Comparison of ENCODE assay signal across 8 mouse cellular contexts in genomic region chr11:75013764-75014695, GRCm38 (mm10).
DNase-seq lines count a peak whose midpoint lies in the region; ATAC-seq and TF ChIP-seq lines count a peak whose summit lies in the region.

No protein-coding gene starts in this region.

- ATAC-seq in kidney, embryonic 14.5 days (ENCODE audit: low FRiP score, low TSS enrichment): no peak
- ATAC-seq in heart, embryonic 11.5 days (replicated peaks; ENCODE audit: insufficient number of reproducible peaks, low FRiP score, low TSS enrichment): no peak
- no peak for ATAC-seq in midbrain, embryonic 15.5 days (replicated peaks)

- DNase-seq in kidney, postnatal 25 days: no peak
- peak; percentile 31 for DNase-seq in brain, embryonic 14.5 days (ENCODE audit: low read depth)
- DNase-seq in right cerebral cortex, adult 2 months (ENCODE audit: low spot score in 2 of 2): no peak
- DNase-seq in adrenal gland, postnatal 4 days (ENCODE audit: low spot score in 2 of 2): no peak
- no peak for DNase-seq in adrenal gland, postnatal 25 days

- 83% methylated on average over 12 of the region's 12 CpGs for WGBS in kidney, embryonic 14.5 days
- WGBS in heart, embryonic 11.5 days (ENCODE audit: insufficient replicate concordance): 79% methylated on average over 12 of the region's 12 CpGs
- 78% methylated on average over 12 of the region's 12 CpGs for WGBS in midbrain, embryonic 15.5 days

- no peak for TF ChIP-seq POLR2A in brain, embryonic 14.5 days (IDR thresholded peaks at IDR 0.05; ENCODE audit: borderline replicate concordance, extremely low read depth, insufficient read depth, insufficient read length, poor library complexity, severe bottlenecking)

- no peaks in the 10 kb centered on the region for H3K36me3 ChIP-seq in kidney, embryonic 14.5 days (ENCODE audit: control insufficient read depth, insufficient read depth, low read length)
- no peaks in the 10 kb centered on the region for H3K36me3 ChIP-seq in heart, embryonic 11.5 days (ENCODE audit: control insufficient read depth, insufficient read depth, low read length)
- H3K36me3 ChIP-seq in midbrain, embryonic 15.5 days (replicated peaks): no peaks in the 10 kb centered on the region

- H3K27me3 ChIP-seq in kidney, embryonic 14.5 days (ENCODE audit: control insufficient read depth, insufficient read depth, low read length): no peaks in the 10 kb centered on the region
- no peaks in the 10 kb centered on the region for H3K27me3 ChIP-seq in heart, embryonic 11.5 days (ENCODE audit: control insufficient read depth, insufficient read depth, low read length)
- no peaks in the 10 kb centered on the region for H3K27me3 ChIP-seq in midbrain, embryonic 15.5 days (replicated peaks)

- peak overlapping the region; percentile 86 for H3K27ac ChIP-seq in kidney, embryonic 14.5 days (ENCODE audit: low read depth, low read length)
- peak overlapping the region; percentile 91 for H3K27ac ChIP-seq in heart, embryonic 11.5 days (ENCODE audit: low read depth, low read length)
- H3K27ac ChIP-seq in midbrain, embryonic 15.5 days: peak overlapping the region; percentile 50

- no peaks in the 10 kb centered on the region for H3K9me3 ChIP-seq in kidney, embryonic 14.5 days (ENCODE audit: control insufficient read depth, low read length)
- no peaks in the 10 kb centered on the region for H3K9me3 ChIP-seq in heart, embryonic 11.5 days (replicated peaks; ENCODE audit: control insufficient read depth, low read length)
- no peaks in the 10 kb centered on the region for H3K9me3 ChIP-seq in midbrain, embryonic 15.5 days

- no peak overlapping the region for H3K9ac ChIP-seq in kidney, embryonic 14.5 days (ENCODE audit: low read depth, low read length)
- H3K9ac ChIP-seq in heart, embryonic 11.5 days (ENCODE audit: low read depth, low read length): 0 out of 2 replicates have a peak overlapping the region, but pooled peaks have one; percentile 31
- no peak overlapping the region for H3K9ac ChIP-seq in midbrain, embryonic 15.5 days

- H3K4me3 ChIP-seq in kidney, embryonic 14.5 days (ENCODE audit: low read length): no peak overlapping the region
- no peak overlapping the region for H3K4me3 ChIP-seq in heart, embryonic 11.5 days (ENCODE audit: low read depth, low read length)
- no peak overlapping the region for H3K4me3 ChIP-seq in midbrain, embryonic 15.5 days

- H3K4me2 ChIP-seq in kidney, embryonic 14.5 days (replicated peaks; ENCODE audit: low read depth, low read length): no peak overlapping the region
- peak overlapping the region; percentile 36 for H3K4me2 ChIP-seq in heart, embryonic 11.5 days
- H3K4me2 ChIP-seq in midbrain, embryonic 15.5 days: no peak overlapping the region

- peaks cover 24% of the 10 kb centered on the region; the same call in 1 of the 2 replicates for H3K4me1 ChIP-seq in kidney, embryonic 14.5 days (ENCODE audit: control insufficient read depth, insufficient read depth, low read length)
- peaks cover 32% of the 10 kb centered on the region for H3K4me1 ChIP-seq in heart, embryonic 11.5 days (ENCODE audit: control insufficient read depth, insufficient read depth, low read length)
- peaks cover 34% of the 10 kb centered on the region for H3K4me1 ChIP-seq in midbrain, embryonic 15.5 days

- no peak for TF ChIP-seq CTCF in brain, embryonic 14.5 days (IDR thresholded peaks at IDR 0.05; ENCODE audit: borderline replicate concordance, extremely low read depth, insufficient read depth, insufficient read length)
